Mouse (Mus musculus) layer of hippocampus, adult 9-11 months (tissue): Measurements from ENCODE around the gene Zfp541.

Experiments
- DNase-seq: peaks from one replicate; pipeline ENCODE4 v3.0.0; 2022

Zfp541 gene

DNA sequence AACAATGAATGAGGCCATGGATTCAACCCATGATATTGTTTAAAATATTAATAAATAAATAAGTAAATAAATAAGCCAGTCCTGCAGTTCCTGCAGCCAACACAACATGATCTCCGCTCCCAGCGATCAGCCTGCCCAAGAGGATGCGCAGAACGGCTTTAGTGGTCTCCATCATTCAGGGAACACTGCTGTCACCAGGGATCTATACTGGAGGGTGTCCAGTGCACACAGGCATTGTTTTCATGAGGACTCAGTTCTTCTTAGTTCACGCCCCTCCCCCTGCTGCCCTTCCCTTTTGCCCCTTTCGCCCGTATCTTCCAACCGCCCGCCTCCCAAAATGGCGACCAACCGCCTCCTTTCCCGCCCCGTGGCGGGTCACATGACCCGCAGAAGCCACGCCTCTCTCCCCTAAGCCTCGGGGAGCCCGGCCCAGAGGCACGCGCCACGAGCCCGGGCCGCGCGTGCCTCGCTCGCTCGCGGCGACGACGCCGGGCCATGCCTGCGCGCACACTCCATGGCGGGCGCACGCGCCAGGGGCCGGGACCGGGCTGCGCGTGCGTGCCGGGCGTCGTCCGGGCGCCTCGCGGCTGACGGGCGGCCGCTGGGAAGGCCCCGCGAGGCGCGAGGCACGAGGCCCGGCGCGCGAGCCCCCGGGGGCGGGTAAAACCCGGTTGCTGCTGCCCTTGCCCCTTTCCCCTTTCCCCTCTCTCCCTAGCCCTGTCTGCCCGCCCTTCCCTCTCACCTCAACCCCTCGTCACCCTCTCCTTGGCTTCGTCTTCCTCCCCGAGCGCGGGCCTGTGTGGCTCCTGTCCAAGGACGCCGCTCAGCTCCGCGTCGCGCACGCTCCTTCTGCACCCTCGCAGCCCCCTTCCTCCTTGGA lies at the start of gene Zfp541:
Gene Zfp541 (plus strand): TSS at position 596 of the 880 bp plus-strand sequence.
- no peak for DNase-seq

GRCm38 (mm10) chr7:16012576-16013263 lies 48.9 kb upstream of the Zfp541 start:
- DNase-seq, result no peak

- DNase-seq, result no peak
Observed at GRCm38 (mm10) chr7:16013722-16014275, 47.8 kb upstream of the Zfp541 start.

DNA sequence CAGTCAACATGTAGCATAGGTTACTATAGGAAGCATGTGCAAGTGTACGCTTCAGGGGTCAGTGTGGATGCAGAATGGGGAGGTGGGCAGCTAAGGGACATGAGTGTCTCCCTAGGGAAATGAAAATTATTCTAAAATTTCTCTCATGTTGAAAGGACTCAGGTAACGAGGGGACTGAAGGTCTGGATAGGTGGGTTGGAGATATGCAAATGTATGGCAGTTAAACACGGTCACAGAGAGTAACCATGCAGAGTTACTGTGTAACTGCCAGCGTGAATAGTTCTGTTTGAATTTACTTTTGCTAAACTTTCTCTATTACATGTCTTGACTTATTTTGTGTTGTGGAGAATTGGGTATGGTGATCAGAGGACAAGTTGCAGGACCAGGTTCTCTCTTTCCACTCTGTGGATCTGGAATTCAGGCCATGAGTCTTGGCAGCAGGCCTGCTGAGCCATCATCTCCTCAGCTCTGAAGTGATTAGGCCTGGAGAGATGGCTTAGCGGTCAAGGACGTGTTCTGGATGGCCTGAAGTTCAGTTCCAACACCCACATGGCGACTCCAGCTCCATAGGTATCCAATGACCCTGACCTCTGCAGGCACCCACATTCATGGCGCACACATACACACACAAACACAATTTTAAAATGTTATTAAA lies 47.0 kb upstream of the Zfp541 start:
- no peak for DNase-seq

- no peak for DNase-seq
Observed at GRCm38 (mm10) chr7:16015384-16015783, 46.2 kb upstream of the Zfp541 start.

- no peak for DNase-seq
Observed at GRCm38 (mm10) chr7:16018016-16018810, 43.4 kb upstream of the Zfp541 start.

DNA sequence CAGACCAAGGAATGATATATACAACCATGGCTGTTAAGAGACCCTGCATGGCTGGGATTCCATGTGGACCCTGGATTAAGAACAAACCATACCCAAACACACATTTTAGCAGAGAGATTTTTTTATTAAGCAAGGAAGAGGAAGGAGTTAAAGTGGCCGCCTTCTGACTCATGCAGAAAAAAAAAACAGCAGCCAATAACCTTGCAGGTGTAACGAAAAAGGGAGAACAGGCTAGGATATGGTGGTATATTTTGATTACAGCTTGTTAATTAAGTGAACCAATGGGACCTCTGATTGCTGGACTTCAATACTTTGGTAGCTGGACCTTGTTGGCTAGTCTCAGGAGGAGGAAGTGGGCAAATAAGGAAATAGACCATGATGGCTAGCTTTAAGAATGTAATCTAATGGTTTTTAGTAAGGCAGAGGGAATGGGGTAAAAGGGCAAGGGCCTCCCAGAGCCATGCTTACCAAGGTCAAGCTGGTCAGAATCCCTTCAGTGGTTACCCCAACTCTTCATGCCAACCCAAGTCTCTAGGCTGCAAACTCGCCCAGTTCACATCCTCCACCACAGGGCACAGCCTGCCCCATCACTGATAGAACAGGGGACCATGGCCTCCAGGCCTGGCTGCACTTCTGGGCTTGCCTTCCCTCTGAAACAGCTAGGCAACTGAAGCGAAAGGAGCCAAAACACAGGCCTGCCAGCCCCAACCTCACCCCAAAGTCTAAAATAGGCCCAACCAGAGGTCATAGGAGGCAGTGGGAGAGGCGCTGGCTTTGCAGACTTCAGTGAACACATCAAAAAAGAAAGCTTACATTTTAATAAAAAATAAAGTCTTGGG lies 42.1 kb upstream of the Zfp541 start:
- no peak for DNase-seq

- DNase-seq, result no peak
Observed at GRCm38 (mm10) chr7:16024603-16025222, 36.9 kb upstream of the Zfp541 start.

- DNase-seq, result peak; percentile 59
Observed at GRCm38 (mm10) chr7:16028102-16028927, 33.3 kb upstream of the Zfp541 start.

DNA sequence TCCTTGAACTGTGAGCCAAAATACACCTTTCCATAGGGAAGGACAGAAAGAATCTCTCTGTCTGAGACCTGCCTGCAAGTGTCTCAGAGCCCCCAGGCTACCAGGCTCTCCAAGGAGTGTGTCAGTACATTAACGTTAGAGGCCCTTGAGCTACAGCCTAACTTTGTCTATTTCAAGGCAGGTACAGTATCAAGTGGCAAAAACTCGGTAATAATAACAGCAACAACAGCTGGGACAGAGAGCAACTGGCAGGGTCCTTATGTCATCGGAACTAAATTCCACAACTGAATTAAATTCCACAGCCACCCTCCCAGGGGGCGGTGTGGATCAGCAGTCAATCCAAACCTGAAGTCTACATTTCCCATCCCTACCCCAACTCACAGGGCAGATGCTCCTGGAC lies 30.5 kb upstream of the Zfp541 start:
- no peak for DNase-seq

DNA sequence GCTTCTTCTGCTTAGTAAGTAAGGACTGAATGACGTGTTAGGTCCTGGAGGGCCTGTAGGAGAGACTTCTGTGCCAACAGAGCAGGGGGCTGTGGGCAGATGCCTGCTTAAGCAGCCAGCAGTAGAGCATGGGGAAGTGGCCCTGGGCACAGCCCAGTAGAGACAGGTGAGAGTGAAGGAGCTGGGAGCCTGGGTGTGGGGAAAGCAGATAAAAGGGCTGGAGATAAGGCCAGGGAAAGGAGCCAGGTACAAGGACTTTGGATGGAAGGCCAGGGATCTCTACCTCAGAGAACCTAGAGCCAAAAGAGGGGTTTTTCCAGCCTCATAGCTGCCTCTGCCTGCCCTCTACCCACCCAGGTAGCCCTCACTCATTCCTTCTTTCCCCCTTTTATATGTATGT lies 28.6 kb upstream of the Zfp541 start:
- no peak for DNase-seq

DNA sequence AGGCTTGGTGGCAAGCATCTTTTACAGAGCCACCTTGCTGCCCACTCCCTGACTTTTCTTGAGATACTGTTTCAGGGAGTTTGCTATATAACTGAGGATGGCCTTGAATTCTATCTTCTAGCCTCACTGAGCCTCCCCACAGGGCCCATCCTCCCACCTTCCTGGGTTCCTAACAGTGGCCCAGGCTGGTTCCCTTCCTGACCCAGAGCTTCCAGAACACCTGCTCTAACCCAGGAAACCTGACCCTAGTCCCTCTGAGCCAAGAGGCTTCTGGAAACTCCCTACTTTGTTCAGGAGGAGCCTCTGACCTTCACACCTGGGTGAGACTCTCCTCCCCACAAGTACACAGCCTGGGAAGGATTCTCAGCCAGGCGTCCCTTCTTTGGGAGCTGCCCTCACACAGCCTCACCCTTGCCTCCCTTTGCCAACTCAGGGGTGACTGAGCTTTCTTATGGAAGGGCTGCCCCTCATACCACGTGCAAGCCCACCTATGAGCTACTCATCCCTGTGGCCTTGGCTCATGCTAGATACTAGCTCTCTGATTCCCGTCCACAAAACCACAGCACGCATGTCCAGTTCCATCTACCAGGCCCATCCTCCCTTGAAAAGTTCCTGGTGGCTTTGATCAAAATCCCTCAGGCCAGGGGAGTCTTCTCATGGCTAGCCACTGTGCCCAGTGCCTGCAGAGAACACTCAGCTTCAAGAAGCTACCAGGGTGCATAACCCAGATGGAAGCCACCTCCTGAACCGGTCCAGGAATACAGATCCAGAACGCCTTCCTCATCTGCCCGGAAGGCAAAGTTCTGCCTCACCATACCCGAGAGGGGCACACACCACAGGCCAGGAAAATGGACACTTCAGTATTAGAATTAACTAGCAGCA lies 27.8 kb upstream of the Zfp541 start:
- no peak for DNase-seq

GRCm38 (mm10) chr7:16036972-16037371 lies 24.6 kb upstream of the Zfp541 start:
- DNase-seq, result no peak

DNA sequence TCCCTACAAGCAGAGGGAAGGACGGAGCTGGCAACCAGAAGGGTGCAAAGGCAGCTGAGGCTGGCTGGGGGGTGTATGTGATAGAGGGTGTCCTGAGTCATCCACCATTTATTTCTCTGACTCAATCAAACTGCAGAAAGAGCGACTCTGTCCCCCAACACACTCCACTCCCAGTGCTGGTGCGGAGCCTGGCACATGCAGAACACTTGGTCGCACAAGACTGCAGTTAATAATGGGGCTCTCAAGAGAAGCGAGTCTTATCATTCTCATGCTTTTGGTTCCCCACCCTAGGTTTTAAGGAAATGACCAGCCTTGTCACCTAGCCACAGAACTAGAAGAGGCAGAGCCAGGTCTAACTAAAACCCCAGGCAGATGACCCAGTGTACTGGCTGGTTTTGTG lies 22.3 kb upstream of the Zfp541 start:
- no peak for DNase-seq

GRCm38 (mm10) chr7:16041208-16041607 lies 20.4 kb upstream of the Zfp541 start:
- DNase-seq, result no peak

DNA sequence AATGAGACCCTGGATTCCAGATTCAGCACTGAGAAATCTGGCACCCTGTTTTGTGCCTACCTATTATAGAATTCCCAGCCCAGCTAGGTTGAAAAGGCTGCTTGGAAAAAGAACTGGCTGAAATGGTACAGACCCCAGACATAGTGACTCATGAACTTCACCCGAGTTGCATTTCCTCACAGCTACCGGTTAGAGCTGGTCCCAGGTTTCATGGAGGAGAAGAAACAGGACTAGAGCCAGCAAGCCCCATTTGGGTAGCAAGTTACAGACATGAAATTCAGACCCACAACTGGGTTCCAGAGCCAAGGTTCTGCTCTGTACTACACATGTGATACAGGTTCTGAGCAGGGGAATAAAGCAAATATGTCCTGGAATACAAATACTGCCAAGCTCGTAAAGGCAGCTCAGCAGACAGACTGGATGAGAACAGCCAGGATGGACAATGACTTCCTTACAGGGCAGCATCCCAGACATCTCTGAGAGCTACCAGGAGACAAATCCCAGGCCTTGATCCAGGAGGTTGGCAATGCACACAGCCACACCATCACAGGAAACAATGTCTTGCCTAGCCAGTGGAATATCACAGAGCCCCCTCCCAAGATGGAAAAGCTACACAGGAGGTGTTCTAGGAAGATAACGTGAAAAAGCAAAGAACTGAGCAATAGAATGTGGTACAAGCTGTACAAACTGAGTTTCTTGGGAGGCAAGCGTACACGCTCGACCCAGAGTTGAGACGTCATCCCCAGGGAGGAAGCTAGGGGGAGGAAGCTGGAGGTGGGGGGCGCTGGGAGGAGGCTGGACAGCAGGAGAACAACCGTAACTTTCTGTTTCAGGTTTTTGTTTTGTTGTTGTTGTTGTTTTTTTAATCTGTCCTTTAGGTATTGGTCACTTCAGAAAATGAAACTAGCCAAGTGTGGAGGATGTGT lies 18.5 kb upstream of the Zfp541 start:
- DNase-seq, result no peak

DNA sequence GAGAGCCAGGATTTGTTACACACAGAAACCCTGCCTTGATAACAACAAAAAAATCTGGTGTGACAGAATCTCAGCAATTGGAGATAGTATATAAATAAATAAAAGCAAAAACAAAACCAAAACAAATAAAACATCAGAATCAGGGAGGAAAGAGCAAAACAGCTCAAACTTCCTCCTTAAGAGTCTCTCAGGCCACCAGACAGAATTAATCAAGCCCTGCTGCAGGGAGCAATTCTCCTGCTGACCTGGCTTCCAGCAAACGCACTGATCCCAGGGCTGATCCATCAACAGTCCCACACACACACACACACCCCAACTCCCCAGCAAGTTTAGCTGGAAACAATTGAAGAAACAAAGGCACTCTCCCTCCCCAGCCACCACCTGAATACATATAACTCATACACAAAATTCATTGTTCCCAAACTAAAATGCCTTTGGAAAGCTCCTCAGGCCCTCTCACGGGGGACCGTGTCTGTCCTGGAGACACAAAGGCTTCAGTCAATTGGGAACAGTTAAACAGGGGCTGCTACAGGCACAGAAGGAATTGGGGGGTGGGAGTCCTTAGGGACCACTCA lies 17.7 kb upstream of the Zfp541 start:
- no peak for DNase-seq

GRCm38 (mm10) chr7:16044531-16044930 lies 17.1 kb upstream of the Zfp541 start:
- no peak for DNase-seq
